Mouse (Mus musculus) heart, adult 11 months (tissue): ENCODE results near the gene Slc4a8.

Experiments used
- DNase-seq: peaks from one replicate; pipeline ENCODE4 v3.0.0; 2022

The Slc4a8 gene

GRCm38 (mm10) chr15:100832784-100833183, 71.2 kb downstream of the Slc4a8 start:
- no peak for DNase-seq

DNA sequence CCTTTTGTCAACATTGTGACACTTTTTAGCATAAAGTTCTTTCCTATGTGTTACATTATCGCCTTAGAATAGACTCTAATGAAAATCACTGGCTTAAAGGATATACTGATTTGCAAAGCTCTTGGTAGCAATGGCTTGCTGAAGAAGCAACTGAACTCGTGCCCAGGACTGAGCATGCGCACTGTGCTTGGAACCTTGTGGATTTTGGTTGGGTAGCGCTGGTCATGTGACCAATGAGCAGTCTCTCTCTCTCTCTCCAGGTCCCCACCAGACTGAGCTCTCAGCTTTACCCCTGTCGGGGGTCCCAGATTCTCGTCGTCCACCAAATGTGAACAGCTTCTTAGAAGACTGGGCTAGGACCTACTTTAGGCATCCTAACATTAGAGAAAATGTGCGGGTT, 75.2 kb downstream of the Slc4a8 start:
- no peak for DNase-seq

DNA sequence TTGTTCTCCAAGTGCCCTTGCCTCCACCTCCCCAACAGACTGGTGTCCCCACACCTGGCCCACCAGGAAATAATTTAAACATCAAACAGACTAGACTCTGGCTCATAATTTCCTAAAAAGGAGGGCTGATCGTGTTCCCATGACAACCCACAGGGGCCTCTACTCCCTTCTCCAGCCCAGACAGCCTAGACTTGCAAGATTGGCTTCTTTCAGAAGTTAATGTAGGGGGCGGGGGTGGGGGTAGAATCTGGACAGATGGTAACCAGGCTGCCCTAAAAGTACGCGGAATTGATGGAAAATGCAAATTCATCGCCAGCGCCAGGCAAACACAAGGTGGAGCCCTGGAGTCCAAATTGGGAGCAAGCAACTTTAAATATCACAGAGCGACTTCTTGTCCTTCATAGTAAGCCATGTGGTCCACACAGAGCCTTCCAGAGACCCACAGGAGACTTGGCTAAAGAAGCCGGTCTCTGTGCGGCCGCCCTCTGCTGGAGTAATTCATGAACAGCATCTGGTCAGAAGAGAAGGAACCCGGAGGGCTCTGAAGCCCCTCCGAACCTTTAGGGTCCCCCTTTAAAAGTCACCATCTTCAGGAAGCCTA, 77.2 kb downstream of the Slc4a8 start:
- peak; percentile 96 for DNase-seq

DNA sequence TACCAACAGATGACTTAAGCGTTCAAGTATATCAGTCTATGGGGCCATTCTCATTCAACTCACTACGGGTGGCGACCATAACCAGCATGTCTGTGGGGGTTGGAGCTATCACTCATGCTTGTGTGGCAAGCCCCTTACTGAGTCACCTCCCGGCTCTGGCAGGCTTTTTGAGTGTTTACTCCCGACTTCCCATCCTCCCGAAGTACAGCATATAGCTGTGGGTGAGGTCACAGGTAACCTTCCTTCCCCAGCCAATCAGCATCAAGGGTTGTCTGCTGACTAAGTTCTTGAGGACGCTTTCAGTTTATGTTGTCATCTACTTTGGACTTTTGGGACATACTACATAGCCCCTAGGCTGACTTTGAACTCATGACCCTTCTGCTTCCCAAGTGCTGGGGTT, 82.8 kb downstream of the Slc4a8 start:
- DNase-seq: peak; percentile 66

GRCm38 (mm10) chr15:100845049-100845879, 83.7 kb downstream of the Slc4a8 start:
- peak; percentile 92 for DNase-seq

DNA sequence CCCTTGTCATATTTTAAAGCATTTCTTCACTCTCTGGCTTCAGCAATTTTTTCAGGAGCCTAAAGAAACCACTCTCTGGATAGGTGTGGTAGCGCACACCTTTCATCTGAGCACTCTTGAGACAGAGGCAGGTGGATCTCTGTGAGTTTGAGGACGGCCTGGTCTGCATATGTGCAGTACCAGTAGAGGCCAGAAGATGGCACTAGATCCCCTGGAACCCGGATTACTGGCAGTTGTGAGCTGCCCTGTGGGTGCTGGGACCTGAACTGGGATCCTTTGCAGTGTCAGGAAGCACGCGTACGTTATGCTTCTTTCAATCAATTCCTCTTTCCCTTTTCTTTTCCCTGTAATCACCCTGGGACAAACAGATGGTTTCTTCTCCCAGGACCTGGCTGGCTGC, 85.6 kb downstream of the Slc4a8 start:
- DNase-seq: peak; percentile 58

DNA sequence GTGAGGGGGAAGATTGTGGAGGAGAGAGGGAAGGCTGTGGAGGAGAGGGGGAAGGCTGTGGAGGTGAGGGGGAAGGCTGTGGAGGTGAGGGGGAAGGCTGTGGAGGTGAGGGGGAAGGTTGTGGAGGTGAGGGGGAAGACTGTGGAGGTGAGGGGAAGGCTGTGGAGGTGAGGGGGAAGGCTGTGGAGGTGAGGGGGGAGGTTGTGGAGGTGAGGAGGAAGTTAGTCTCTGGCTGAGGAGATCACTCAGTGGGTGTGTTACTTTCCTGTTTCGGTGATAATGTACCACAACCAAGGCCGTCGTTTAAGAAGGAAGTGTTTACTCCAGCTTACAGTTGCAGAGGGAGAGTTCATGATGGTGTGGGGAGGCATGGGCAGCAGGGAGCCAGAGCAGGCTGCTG, 96.0 kb downstream of the Slc4a8 start:
- DNase-seq: peak; percentile 59

DNA sequence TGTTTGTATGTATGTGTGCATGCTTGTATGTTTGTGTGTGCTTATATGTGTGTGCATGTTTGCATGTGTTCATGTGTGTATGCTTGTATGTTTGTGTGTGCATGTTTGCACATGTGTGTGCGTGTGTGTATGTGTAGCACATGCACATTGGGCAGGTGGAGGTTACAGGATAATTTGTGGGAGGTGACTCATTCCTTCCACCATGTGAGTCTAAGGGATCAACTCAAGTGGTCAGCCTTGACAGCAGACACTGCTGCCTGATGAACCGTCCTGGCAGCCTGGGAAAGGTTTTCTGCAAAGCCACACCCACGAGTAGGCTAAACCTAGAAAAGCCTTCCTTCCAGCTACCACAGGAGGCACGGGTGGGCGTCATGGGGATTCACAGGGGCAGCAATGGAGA, 99.3 kb downstream of the Slc4a8 start:
- DNase-seq: peak; percentile 79

DNA sequence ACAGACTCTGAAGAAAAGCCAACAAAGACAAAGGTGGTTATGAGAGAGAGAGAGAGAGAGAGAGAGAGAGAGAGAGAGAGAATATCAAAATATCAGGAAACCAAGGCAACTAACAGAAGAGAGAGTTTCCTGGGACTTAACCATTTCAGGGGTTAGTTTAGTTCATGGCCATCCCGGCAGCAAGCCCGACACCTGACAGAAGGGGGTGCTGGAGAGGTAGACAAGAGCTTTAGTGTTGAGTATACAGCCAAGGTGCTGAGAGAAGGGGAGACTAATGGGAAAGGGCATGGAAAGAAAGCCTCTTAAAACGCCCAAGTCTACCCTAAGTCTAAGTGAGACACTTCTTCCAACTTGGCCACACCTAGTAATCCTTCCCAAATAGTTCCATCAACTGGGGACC, 104.0 kb downstream of the Slc4a8 start:
- DNase-seq: peak; percentile 56

DNA sequence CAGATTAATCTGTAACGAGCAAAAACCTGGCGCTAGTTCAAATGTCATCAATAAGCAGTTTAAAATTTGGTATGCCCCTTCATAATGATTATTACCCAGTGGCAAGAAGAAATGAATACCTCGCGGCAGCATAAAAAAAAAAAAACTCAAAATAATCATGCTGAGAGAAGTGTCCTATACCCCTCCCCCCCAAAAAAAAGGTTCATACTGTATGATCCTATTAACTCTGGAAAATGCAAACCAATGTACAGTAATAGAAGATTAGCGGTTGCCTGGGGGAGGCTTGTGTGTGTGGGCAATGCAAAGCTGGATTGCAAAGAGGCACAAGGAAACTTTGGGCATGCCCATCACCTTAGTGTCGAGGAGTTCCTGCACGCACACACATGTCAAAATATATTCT, 108.0 kb downstream of the Slc4a8 start, which contains the start of gene Scn8a:
TSS of gene Scn8a (plus strand) at position 301 of the 400 bp plus-strand sequence.
- DNase-seq: no peak

- peak; percentile 82 for DNase-seq
Measured at GRCm38 (mm10) chr15:100870001-100870774, 108.6 kb downstream of the Slc4a8 start.

- DNase-seq: peak; percentile 80
Measured at GRCm38 (mm10) chr15:100870775-100871106, 109.2 kb downstream of the Slc4a8 start.

DNA sequence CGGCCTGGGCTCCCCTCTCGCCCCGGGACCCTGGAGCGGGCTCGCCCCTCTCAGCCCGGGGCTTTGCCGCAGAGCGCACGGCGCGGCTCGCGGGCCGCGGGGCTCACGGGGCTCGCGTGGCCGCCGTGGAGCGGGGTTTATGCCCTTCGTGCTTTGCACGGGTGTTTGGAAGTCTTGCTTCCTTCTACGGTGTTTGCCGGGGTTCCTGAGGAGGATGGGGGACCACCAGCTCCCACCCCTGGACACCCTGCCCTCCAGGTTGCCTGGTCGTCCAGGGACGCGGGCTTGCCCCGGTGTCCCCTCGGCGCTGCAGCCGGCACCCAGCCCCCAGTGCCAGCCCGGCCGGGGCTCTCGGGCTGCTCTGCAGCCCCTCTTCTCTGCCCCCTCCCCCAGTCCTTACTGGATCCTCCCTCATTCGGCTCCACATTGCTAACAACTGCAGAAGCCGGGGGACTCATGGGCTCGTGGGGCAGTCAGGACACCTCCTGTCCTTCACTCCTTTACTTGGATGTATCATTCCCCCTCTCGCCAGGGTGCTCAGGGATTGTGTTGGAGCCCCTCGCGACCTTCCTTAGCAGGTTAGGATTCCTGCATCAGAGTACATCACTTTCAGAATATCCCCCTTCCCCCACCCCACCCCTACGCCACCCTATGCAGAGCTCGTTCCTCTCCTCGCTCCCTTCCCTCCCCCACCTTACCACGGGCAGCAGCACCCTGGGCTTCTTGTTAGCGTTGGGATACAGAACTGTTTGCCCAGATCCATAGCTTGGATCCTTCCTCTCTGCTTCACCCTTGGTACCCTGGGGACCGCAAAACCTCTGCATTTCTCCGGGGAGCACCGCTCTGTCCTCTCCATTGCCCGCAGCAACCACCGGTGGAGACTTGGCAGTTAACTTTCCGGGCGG, 109.8 kb downstream of the Slc4a8 start:
- DNase-seq: peak; percentile 85

GRCm38 (mm10) chr15:100873155-100873554, 111.6 kb downstream of the Slc4a8 start:
- DNase-seq: peak; percentile 72
